27 mouse cellular contexts compared by ENCODE assay signal in genomic region chr5:96447460-96447859, GRCm38 (mm10).
A peak's percentile ranks its signal among the peaks of the same experiment; 100 is the strongest.
DNase-seq lines count a peak whose midpoint lies in the region; ATAC-seq and TF ChIP-seq lines count a peak whose summit lies in the region.
"Had no signal": no experiment of that assay in that cellular context is flagged by ENCODE, and none has a peak within 500 bp of the region (broad histone marks: within the 10 kb centered on the region; RNA-seq: fewer than 3 reads in every experiment).

No protein-coding gene starts in this region.

- H3K36me3 ChIP-seq in heart, embryonic 11.5 days (ENCODE audit: control insufficient read depth, insufficient read depth, low read length), result no peaks in the 10 kb centered on the region
- H3K36me3 ChIP-seq in kidney, embryonic 14.5 days (ENCODE audit: control insufficient read depth, insufficient read depth, low read length), result no peaks in the 10 kb centered on the region
- no peaks in the 10 kb centered on the region for H3K36me3 ChIP-seq in kidney, postnatal 0 days (ENCODE audit: insufficient read depth, low read length)
- no peaks in the 10 kb centered on the region for H3K36me3 ChIP-seq in hindbrain, postnatal 0 days (ENCODE audit: insufficient read depth, low read length)
- H3K36me3 ChIP-seq: forebrain, embryonic 10.5 days; G1E; heart, embryonic 12.5 days; heart, embryonic 15.5 days; hindbrain, embryonic 10.5 days; hindbrain, embryonic 13.5 days had no signal

- H3K27me3 ChIP-seq in heart, embryonic 11.5 days (ENCODE audit: control insufficient read depth, insufficient read depth, low read length), result no peaks in the 10 kb centered on the region
- no peaks in the 10 kb centered on the region for H3K27me3 ChIP-seq in kidney, embryonic 14.5 days (ENCODE audit: control insufficient read depth, insufficient read depth, low read length)
- H3K27me3 ChIP-seq in kidney, postnatal 0 days (ENCODE audit: insufficient read depth, low read length), result no peaks in the 10 kb centered on the region
- no peaks in the 10 kb centered on the region for H3K27me3 ChIP-seq in hindbrain, postnatal 0 days (ENCODE audit: insufficient read depth, low read length)
- H3K27me3 ChIP-seq: CH12.LX; forebrain, embryonic 13.5 days; heart, embryonic 12.5 days; heart, embryonic 15.5 days; hindbrain, embryonic 13.5 days; Patski had no signal

- DNase-seq in heart, adult 11 months, result peak; percentile 60
- peak; percentile 52 to 65 for DNase-seq in kidney, adult 8-10 months
- no peak for DNase-seq in kidney, postnatal 0 days (ENCODE audit: low spot score)
- peak; percentile 49 to 56 for DNase-seq in kidney, postnatal 36 days
- no peak for DNase-seq in B cell, adult 2 months
- DNase-seq in hindbrain, postnatal 0 days (ENCODE audit: low spot score), result no peak
- DNase-seq: adrenal gland, postnatal 10 days; adrenal gland, postnatal 36 days; cerebellum, adult 18-20 months; cerebellum, adult 9-10 months; cerebellum, postnatal 14 days; gastrocnemius, postnatal 10 days; gastrocnemius, postnatal 36 days; heart, postnatal 10 days; heart, postnatal 36 days had no signal

- no peaks in the 10 kb centered on the region for H3K9me3 ChIP-seq in heart, embryonic 11.5 days (replicated peaks; ENCODE audit: control insufficient read depth, low read length)
- H3K9me3 ChIP-seq in kidney, embryonic 14.5 days (ENCODE audit: control insufficient read depth, low read length), result no peaks in the 10 kb centered on the region
- no peaks in the 10 kb centered on the region for H3K9me3 ChIP-seq in kidney, postnatal 0 days (replicated peaks; ENCODE audit: low read length)
- no peaks in the 10 kb centered on the region for H3K9me3 ChIP-seq in hindbrain, postnatal 0 days (ENCODE audit: low read length)
- H3K9me3 ChIP-seq: forebrain, embryonic 10.5 days; forebrain, embryonic 13.5 days; G1E; heart, embryonic 12.5 days; heart, embryonic 15.5 days; hindbrain, embryonic 10.5 days; hindbrain, embryonic 13.5 days had no signal

- TF ChIP-seq CTCF in kidney, postnatal 0 days (IDR thresholded peaks at IDR 0.05; ENCODE audit: low read depth), result no peak
- no peak for TF ChIP-seq CTCF in hindbrain, postnatal 0 days (IDR thresholded peaks at IDR 0.05; ENCODE audit: low read depth)

- no peak overlapping the region for H3K4me2 ChIP-seq in heart, embryonic 11.5 days
- H3K4me2 ChIP-seq in kidney, embryonic 14.5 days (replicated peaks; ENCODE audit: low read depth, low read length), result no peak overlapping the region
- H3K4me2 ChIP-seq in kidney, postnatal 0 days (ENCODE audit: low read length), result no peak overlapping the region
- no peak overlapping the region for H3K4me2 ChIP-seq in hindbrain, postnatal 0 days (ENCODE audit: low read depth, low read length)
- H3K4me2 ChIP-seq: forebrain, embryonic 13.5 days; heart, embryonic 12.5 days; heart, embryonic 15.5 days; hindbrain, embryonic 13.5 days had no signal

- no peak overlapping the region for H3K4me3 ChIP-seq in heart, embryonic 11.5 days (ENCODE audit: low read depth, low read length)
- no peak overlapping the region for H3K4me3 ChIP-seq in kidney, embryonic 14.5 days (ENCODE audit: low read length)
- H3K4me3 ChIP-seq in kidney, postnatal 0 days (replicated peaks; ENCODE audit: low read depth, low read length), result no peak overlapping the region
- no peak overlapping the region for H3K4me3 ChIP-seq in hindbrain, postnatal 0 days (ENCODE audit: low read length)
- H3K4me3 ChIP-seq: forebrain, embryonic 10.5 days; forebrain, embryonic 13.5 days; heart, embryonic 12.5 days; heart, embryonic 15.5 days; hindbrain, embryonic 10.5 days; hindbrain, embryonic 13.5 days had no signal

- H3K27ac ChIP-seq in heart, embryonic 11.5 days (ENCODE audit: low read depth, low read length), result no peak overlapping the region
- H3K27ac ChIP-seq in kidney, embryonic 14.5 days (ENCODE audit: low read depth, low read length), result no peak overlapping the region
- 0 out of 2 replicates have a peak overlapping the region, but pooled peaks have one; percentile 57 for H3K27ac ChIP-seq in kidney, postnatal 0 days
- no peak overlapping the region for H3K27ac ChIP-seq in hindbrain, postnatal 0 days
- H3K27ac ChIP-seq: forebrain, embryonic 10.5 days; forebrain, embryonic 13.5 days; heart, embryonic 15.5 days; hindbrain, embryonic 10.5 days; hindbrain, embryonic 13.5 days had no signal

- no peak overlapping the region for H3K9ac ChIP-seq in heart, embryonic 11.5 days (ENCODE audit: low read depth, low read length)
- no peak overlapping the region for H3K9ac ChIP-seq in kidney, embryonic 14.5 days (ENCODE audit: low read depth, low read length)
- H3K9ac ChIP-seq in kidney, postnatal 0 days (ENCODE audit: low read depth, low read length), result no peak overlapping the region
- H3K9ac ChIP-seq in hindbrain, postnatal 0 days (replicated peaks; ENCODE audit: low read length), result no peak overlapping the region
- H3K9ac ChIP-seq: forebrain, embryonic 13.5 days; heart, embryonic 12.5 days; heart, embryonic 15.5 days; hindbrain, embryonic 13.5 days had no signal

- no peaks in the 10 kb centered on the region for H3K4me1 ChIP-seq in heart, embryonic 11.5 days (ENCODE audit: control insufficient read depth, insufficient read depth, low read length)
- peaks cover 8% of the 10 kb centered on the region for H3K4me1 ChIP-seq in kidney, embryonic 14.5 days (ENCODE audit: control insufficient read depth, insufficient read depth, low read length)
- H3K4me1 ChIP-seq in kidney, postnatal 0 days (replicated peaks; ENCODE audit: insufficient read depth, low read length), result peaks cover 5% of the 10 kb centered on the region; the same call in 1 of the 2 replicates
- no peaks in the 10 kb centered on the region for H3K4me1 ChIP-seq in hindbrain, postnatal 0 days (ENCODE audit: insufficient read depth, low read length)
- H3K4me1 ChIP-seq: forebrain, embryonic 10.5 days; heart, embryonic 15.5 days; hindbrain, embryonic 10.5 days; hindbrain, embryonic 13.5 days had no signal

- WGBS in heart, embryonic 11.5 days (ENCODE audit: insufficient replicate concordance), result 84% methylated on average over 7 of the region's 7 CpGs
- 70% methylated on average over 7 of the region's 7 CpGs for WGBS in kidney, embryonic 14.5 days
- 67% methylated on average over 7 of the region's 7 CpGs for WGBS in kidney, postnatal 0 days
- 94% methylated on average over 7 of the region's 7 CpGs for WGBS in hindbrain, postnatal 0 days

- ATAC-seq in heart, embryonic 11.5 days (replicated peaks; ENCODE audit: insufficient number of reproducible peaks, low FRiP score, low TSS enrichment), result no peak
- no peak for ATAC-seq in kidney, embryonic 14.5 days (ENCODE audit: low FRiP score, low TSS enrichment)
- peak; percentile 71 for ATAC-seq in kidney, postnatal 0 days (replicated peaks; ENCODE audit: low FRiP score, low read depth)
- ATAC-seq in hindbrain, postnatal 0 days, result no peak
- ATAC-seq: forebrain, embryonic 13.5 days; forebrain, embryonic 16.5 days; Patski had no signal

Comparison
In these comparisons a context has a peak if more than half of its experiments do, and no peak if none do; other contexts are left out.
1. DNase-seq: peak in heart, adult 11 months (single experiment), kidney, adult 8-10 months (2 of 2) and kidney, postnatal 36 days (2 of 2); none in kidney, postnatal 0 days (single experiment), B cell, adult 2 months (0 of 2) and hindbrain, postnatal 0 days (single experiment).